Mouse (Mus musculus): ENCODE data around the gene Tiam2. TPM values are rescaled to one million over a fixed set of nuclear protein-coding genes. Genes with fewer than 3 reads are reported as not detected.
"Not testable (repeated sequence)": the region's sequence is repeated elsewhere in the genome, so short reads cannot be mapped to it uniquely, and the experiment has no call there.

Tiam2 gene
- polyA plus RNA-seq, 1 experiment from 2014 or later = 0.51 TPM

- no peak for DNase-seq (ENCODE audit: low spot score)
Measured at GRCm38 (mm10) chr17:3338821-3339220, 12.4 kb downstream of the Tiam2 start.

- no peak for DNase-seq (ENCODE audit: low spot score)
Measured at GRCm38 (mm10) chr17:3344872-3345271, 18.5 kb downstream of the Tiam2 start.

GRCm38 (mm10) chr17:3345276-3345885 is 19.0 kb downstream of the Tiam2 start:
- no peak for DNase-seq (ENCODE audit: low spot score)

GRCm38 (mm10) chr17:3347800-3348199 is 21.4 kb downstream of the Tiam2 start:
- no peak for DNase-seq (ENCODE audit: low spot score)

- DNase-seq (ENCODE audit: low spot score) = no peak
Measured at GRCm38 (mm10) chr17:3349331-3349730, 23.0 kb downstream of the Tiam2 start.

- DNase-seq (ENCODE audit: low spot score) = no peak
Measured at GRCm38 (mm10) chr17:3349939-3350338, 23.6 kb downstream of the Tiam2 start.

- no peak for DNase-seq (ENCODE audit: low spot score)
Measured at GRCm38 (mm10) chr17:3350405-3350804, 24.0 kb downstream of the Tiam2 start.

GRCm38 (mm10) chr17:3351668-3352067 is 25.3 kb downstream of the Tiam2 start:
- no peak for DNase-seq (ENCODE audit: low spot score)

GRCm38 (mm10) chr17:3353141-3353540 is 26.8 kb downstream of the Tiam2 start:
- DNase-seq (ENCODE audit: low spot score) = not testable (repeated sequence)

- no peak for DNase-seq (ENCODE audit: low spot score)
Measured at GRCm38 (mm10) chr17:3354856-3355255, 28.5 kb downstream of the Tiam2 start.

- no peak for DNase-seq (ENCODE audit: low spot score)
Measured at GRCm38 (mm10) chr17:3356633-3357365, 30.4 kb downstream of the Tiam2 start.

- no peak for DNase-seq (ENCODE audit: low spot score)
Measured at GRCm38 (mm10) chr17:3360236-3360635, 33.9 kb downstream of the Tiam2 start.

- no peak for DNase-seq (ENCODE audit: low spot score)
Measured at GRCm38 (mm10) chr17:3361751-3362150, 35.4 kb downstream of the Tiam2 start.

GRCm38 (mm10) chr17:3363216-3363615 is 36.8 kb downstream of the Tiam2 start:
- no peak for DNase-seq (ENCODE audit: low spot score)

GRCm38 (mm10) chr17:3366741-3367140 is 40.4 kb downstream of the Tiam2 start:
- no peak for DNase-seq (ENCODE audit: low spot score)

- no peak for DNase-seq (ENCODE audit: low spot score)
Measured at GRCm38 (mm10) chr17:3368386-3368785, 42.0 kb downstream of the Tiam2 start.

- DNase-seq (ENCODE audit: low spot score) = no peak
Measured at GRCm38 (mm10) chr17:3369631-3370030, 43.3 kb downstream of the Tiam2 start.

- no peak for DNase-seq (ENCODE audit: low spot score)
Measured at GRCm38 (mm10) chr17:3378606-3379005, 52.2 kb downstream of the Tiam2 start.

GRCm38 (mm10) chr17:3379753-3380588 is 53.6 kb downstream of the Tiam2 start:
- no peak for DNase-seq (ENCODE audit: low spot score)

GRCm38 (mm10) chr17:3385391-3385790 is 59.0 kb downstream of the Tiam2 start:
- DNase-seq (ENCODE audit: low spot score) = no peak

- DNase-seq (ENCODE audit: low spot score) = no peak
Measured at GRCm38 (mm10) chr17:3387819-3388218, 61.4 kb downstream of the Tiam2 start.

GRCm38 (mm10) chr17:3389741-3390140 is 63.4 kb downstream of the Tiam2 start:
- no peak for DNase-seq (ENCODE audit: low spot score)

All from thymus, postnatal 0 days (tissue).